Mouse (Mus musculus): Measurements from ENCODE around the gene Tcaf3. TPM values are rescaled to one million over a fixed set of nuclear protein-coding genes. Genes with fewer than 3 reads are reported as not detected.

Tcaf3 gene
- polyA plus RNA-seq (2012; rRNA removed): not detected in 2 replicates
- polyA plus RNA-seq (2014; fragmentation: Nextera tagmentation; extraction: Ambion mirVana): not detected in 2 replicates

- TF ChIP-seq CTCF (IDR thresholded peaks at IDR 0.05; ENCODE audit: low read depth) (no peak), EP300 (IDR thresholded peaks at IDR 0.05; ENCODE audit: low read depth) (no peak)
Observed at GRCm38 (mm10) chr6:42597592-42597991, at the start of gene Tcaf3. TSS of gene Tcaf3 (minus strand) at chr6:42597692.

GRCm38 (mm10) chr6:42644912-42645549, 47.5 kb upstream of the Tcaf3 start, which contains the start of gene Tcaf2:
TSS of gene Tcaf2 (minus strand) at chr6:42645254.
- 0% methylated on average over 23 of the region's 23 CpGs for WGBS (ENCODE audit: insufficient replicate concordance)
- H3K27ac ChIP-seq: no peak within 1 kb of the TSS
- DNase-seq (ENCODE audit: low read depth in 3 of 3, low spot score in 3 of 3) (peak; percentile 26 to 45 (median 37)), ATAC-seq (ENCODE audit: insufficient read depth) (peak; percentile 85)
- no peak for TF ChIP-seq EP300 (IDR thresholded peaks at IDR 0.05; ENCODE audit: low read depth)
- peak; percentile 88 for TF ChIP-seq CTCF (IDR thresholded peaks at IDR 0.05; ENCODE audit: low read depth)
- no peaks in the 10 kb centered on the region for H3K36me3 ChIP-seq (replicated peaks; ENCODE audit: control insufficient read depth, insufficient read depth, low read depth)
- no peak within 1 kb of the TSS for H3K9ac ChIP-seq (replicated peaks)
- no peaks in the 10 kb centered on the region for H3K27me3 ChIP-seq (ENCODE audit: control insufficient read depth, insufficient read depth, low read length)
- no peaks in the 10 kb centered on the region for H3K9me3 ChIP-seq (ENCODE audit: control insufficient read depth, low read length)
- peak within 1 kb of the TSS; percentile 31 to 34 for H3K4me3 ChIP-seq (ENCODE audit: insufficient read depth in 1 of 2, low read depth in 2 of 2, low read length in 2 of 2)
- 0 out of 4 replicates have a peak, but pooled peaks cover 0 to 3% of the 10 kb centered on the region in 2 experiments for H3K4me1 ChIP-seq (replicated peaks; ENCODE audit: control insufficient read depth in 2 of 2, insufficient read depth in 2 of 2, low read length in 1 of 2)
- peak within 1 kb of the TSS; percentile 60 for H3K4me2 ChIP-seq (ENCODE audit: low read depth)

More at GRCm38 (mm10) chr6:42597592-42597991, at the start of gene Tcaf3:
- H3K27ac ChIP-seq: no peak within 1 kb of the TSS
- no peak within 1 kb of the TSS for H3K9ac ChIP-seq (replicated peaks)
- H3K4me1 ChIP-seq (replicated peaks; ENCODE audit: control insufficient read depth in 2 of 2, insufficient read depth in 2 of 2, low read length in 1 of 2): no peaks in the 10 kb centered on the region
- DNase-seq (ENCODE audit: low read depth in 3 of 3, low spot score in 3 of 3) (no peak), ATAC-seq (ENCODE audit: insufficient read depth) (no peak)
- H3K36me3 ChIP-seq (replicated peaks; ENCODE audit: control insufficient read depth, insufficient read depth, low read depth): no peaks in the 10 kb centered on the region
- H3K27me3 ChIP-seq (ENCODE audit: control insufficient read depth, insufficient read depth, low read length): no peaks in the 10 kb centered on the region
- no peak within 1 kb of the TSS for H3K4me2 ChIP-seq (ENCODE audit: low read depth)
- no peaks in the 10 kb centered on the region for H3K9me3 ChIP-seq (ENCODE audit: control insufficient read depth, low read length)
- WGBS (ENCODE audit: insufficient replicate concordance): 50% methylated on average over 4 of the region's 4 CpGs
- no peak within 1 kb of the TSS for H3K4me3 ChIP-seq (ENCODE audit: insufficient read depth in 1 of 2, low read depth in 2 of 2, low read length in 2 of 2)

DNA sequence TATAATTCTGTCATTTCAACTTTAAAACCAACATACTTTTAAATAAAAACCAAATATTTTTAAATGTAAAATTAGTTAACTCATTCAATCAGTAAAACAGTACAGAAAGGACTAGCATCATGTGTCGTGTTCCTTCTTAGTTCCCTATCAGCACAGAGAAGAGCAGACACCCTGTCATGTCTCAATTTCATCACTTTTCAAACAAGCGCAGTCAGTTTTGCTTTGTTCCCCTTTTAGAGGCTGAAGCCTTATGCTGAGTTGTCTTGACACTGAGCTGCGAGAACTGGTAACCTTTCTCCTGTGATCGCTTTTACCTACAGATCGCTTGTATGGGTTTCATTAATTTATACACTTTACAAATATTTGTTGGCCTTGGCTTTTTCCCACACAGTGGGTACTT, 36.9 kb upstream of the Tcaf3 start:
- H3K4me1 ChIP-seq (replicated peaks; ENCODE audit: control insufficient read depth in 2 of 2, insufficient read depth in 2 of 2, low read length in 1 of 2): no peaks in the 10 kb centered on the region
- no peak overlapping the region for H3K4me3 ChIP-seq (ENCODE audit: insufficient read depth in 1 of 2, low read depth in 2 of 2, low read length in 2 of 2)
- no peaks in the 10 kb centered on the region for H3K27me3 ChIP-seq (ENCODE audit: control insufficient read depth, insufficient read depth, low read length)
- WGBS (ENCODE audit: insufficient replicate concordance): 50% methylated on average over 5 of the region's 5 CpGs
- no peak for ATAC-seq (ENCODE audit: insufficient read depth)
- H3K27ac ChIP-seq: no peak overlapping the region
- H3K9ac ChIP-seq (replicated peaks): no peak overlapping the region
- DNase-seq (ENCODE audit: low read depth in 3 of 3, low spot score in 3 of 3): no peak
- no peak overlapping the region for H3K4me2 ChIP-seq (ENCODE audit: low read depth)
- H3K9me3 ChIP-seq (ENCODE audit: control insufficient read depth, low read length): no peaks in the 10 kb centered on the region
- TF ChIP-seq CTCF (IDR thresholded peaks at IDR 0.05; ENCODE audit: low read depth) (no peak), EP300 (IDR thresholded peaks at IDR 0.05; ENCODE audit: low read depth) (no peak)
- no peaks in the 10 kb centered on the region for H3K36me3 ChIP-seq (replicated peaks; ENCODE audit: control insufficient read depth, insufficient read depth, low read depth)

DNA sequence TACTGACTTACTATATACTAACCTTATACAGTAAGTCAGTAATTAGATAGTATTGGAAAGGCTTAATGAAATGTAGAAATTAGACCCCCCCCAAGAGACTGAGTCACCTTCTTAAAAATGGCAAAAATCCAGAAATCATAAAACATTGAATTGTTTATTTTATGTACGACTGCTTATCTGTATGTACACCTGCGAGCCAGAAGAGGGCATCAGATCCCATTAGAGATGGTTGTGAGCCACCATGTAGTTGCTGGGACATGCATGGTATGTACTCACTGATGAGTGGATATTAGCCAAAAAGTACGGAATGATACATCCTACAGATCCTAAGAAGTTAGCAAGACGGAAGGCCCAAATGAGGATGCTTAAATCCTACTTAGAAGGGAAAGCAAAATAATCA, 33.9 kb upstream of the Tcaf3 start:
- H3K9ac ChIP-seq (replicated peaks): no peak overlapping the region
- DNase-seq (ENCODE audit: low read depth in 3 of 3, low spot score in 3 of 3): no peak
- 53% methylated on average over 4 of the region's 4 CpGs for WGBS (ENCODE audit: insufficient replicate concordance)
- no peak overlapping the region for H3K4me3 ChIP-seq (ENCODE audit: insufficient read depth in 1 of 2, low read depth in 2 of 2, low read length in 2 of 2)
- no peak overlapping the region for H3K27ac ChIP-seq
- no peak for ATAC-seq (ENCODE audit: insufficient read depth)
- no peaks in the 10 kb centered on the region for H3K36me3 ChIP-seq (replicated peaks; ENCODE audit: control insufficient read depth, insufficient read depth, low read depth)
- no peak overlapping the region for H3K4me2 ChIP-seq (ENCODE audit: low read depth)
- no peaks in the 10 kb centered on the region for H3K9me3 ChIP-seq (ENCODE audit: control insufficient read depth, low read length)
- H3K27me3 ChIP-seq (ENCODE audit: control insufficient read depth, insufficient read depth, low read length): no peaks in the 10 kb centered on the region
- no peak for TF ChIP-seq EP300 (IDR thresholded peaks at IDR 0.05; ENCODE audit: low read depth)
- TF ChIP-seq CTCF (IDR thresholded peaks at IDR 0.05; ENCODE audit: low read depth): peak; percentile 9; the same call in 1 of the 2 replicates
- no peaks in the 10 kb centered on the region for H3K4me1 ChIP-seq (replicated peaks; ENCODE audit: control insufficient read depth in 2 of 2, insufficient read depth in 2 of 2, low read length in 1 of 2)

DNA sequence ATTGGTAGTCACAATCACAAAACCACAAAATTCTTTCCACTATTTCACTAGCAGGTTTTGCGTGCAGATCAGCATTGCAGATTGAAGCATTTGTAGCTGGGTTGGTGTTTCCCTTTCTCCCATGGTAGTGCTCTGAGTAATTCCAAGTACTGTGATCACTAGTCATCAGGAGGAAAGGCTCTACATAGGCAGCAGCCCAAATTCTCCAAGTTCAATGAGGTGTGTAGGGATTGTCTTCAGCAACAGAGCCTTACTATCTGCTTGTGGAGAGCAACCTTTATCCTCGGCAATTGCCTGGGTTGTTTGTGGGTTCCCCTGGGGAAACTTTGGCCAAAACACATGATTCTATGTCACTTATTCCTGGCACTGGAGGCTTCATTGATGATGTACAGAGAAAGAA, 19.4 kb upstream of the Tcaf3 start:
- Histone ChIP-seq H3K4me3 (ENCODE audit: insufficient read depth in 1 of 2, low read depth in 2 of 2, low read length in 2 of 2) (no peak overlapping the region), H3K27ac (no peak overlapping the region), H3K9me3 (ENCODE audit: control insufficient read depth, low read length) (no peaks in the 10 kb centered on the region), H3K36me3 (replicated peaks; ENCODE audit: control insufficient read depth, insufficient read depth, low read depth) (no peaks in the 10 kb centered on the region), H3K4me1 (replicated peaks; ENCODE audit: control insufficient read depth in 2 of 2, insufficient read depth in 2 of 2, low read length in 1 of 2) (no peaks in the 10 kb centered on the region), H3K9ac (replicated peaks) (no peak overlapping the region), H3K4me2 (ENCODE audit: low read depth) (no peak overlapping the region), H3K27me3 (ENCODE audit: control insufficient read depth, insufficient read depth, low read length) (no peaks in the 10 kb centered on the region)
- ATAC-seq (ENCODE audit: insufficient read depth): no peak
- TF ChIP-seq CTCF (IDR thresholded peaks at IDR 0.05; ENCODE audit: low read depth) (no peak), EP300 (IDR thresholded peaks at IDR 0.05; ENCODE audit: low read depth) (no peak)
- WGBS (ENCODE audit: insufficient replicate concordance): 63% methylated on average over 2 of the region's 2 CpGs
- DNase-seq (ENCODE audit: low read depth in 3 of 3, low spot score in 3 of 3): no peak
